Mouse (Mus musculus) inflammation-experienced regulatory T-cells, adult 6 months (primary cell): ENCODE results near the gene Tvp23a. TPM values are rescaled to one million over a fixed set of nuclear protein-coding genes. Genes with fewer than 3 reads are reported as not detected.

Source experiments
- ATAC-seq: one replicate; pipeline ENCODE4 v1.8.0; 2017
- polyA plus RNA-seq, 3 experiments: library from polyadenylated mRNA; unstranded; fragments of 100-300 nt; shearing (Covaris generic); gene quantifications; one replicate each; pipeline ENCODE4 v1.2.1; 2017

Gene Tvp23a
- polyA plus RNA-seq: 1 to 10 TPM in 1 of 3 experiments, under 1 TPM in 2; 0.75 to 1.7 (median 0.92) TPM

- no peak for ATAC-seq
These were observed at the start of gene Tvp23a for GRCm38 (mm10) chr16:10447264-10447594. Gene Tvp23a, minus strand, starts transcription at chr16:10447362.

- no peak for ATAC-seq
These were observed 48.7 kb upstream of the Tvp23a start for GRCm38 (mm10) chr16:10495824-10496298.

DNA sequence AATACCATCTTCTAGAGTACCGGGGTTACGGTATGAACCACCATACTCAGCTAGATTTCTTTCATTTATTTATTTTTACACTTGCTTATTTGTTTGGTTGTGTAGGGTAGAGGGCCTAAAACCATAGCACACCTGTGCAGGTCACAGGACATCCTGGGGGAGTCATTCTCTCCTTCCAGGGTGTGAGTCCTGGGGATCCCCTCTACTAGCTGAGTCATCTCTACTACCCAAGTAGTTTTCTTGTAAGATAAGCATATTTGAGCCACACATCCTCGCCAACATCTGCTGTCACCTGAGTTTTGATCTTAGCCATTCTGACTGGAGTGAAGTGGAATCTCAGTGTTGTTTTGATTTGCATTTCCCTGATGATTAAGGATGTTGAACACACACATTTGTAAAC lies 45.4 kb upstream of the Tvp23a start:
- ATAC-seq: no peak

DNA sequence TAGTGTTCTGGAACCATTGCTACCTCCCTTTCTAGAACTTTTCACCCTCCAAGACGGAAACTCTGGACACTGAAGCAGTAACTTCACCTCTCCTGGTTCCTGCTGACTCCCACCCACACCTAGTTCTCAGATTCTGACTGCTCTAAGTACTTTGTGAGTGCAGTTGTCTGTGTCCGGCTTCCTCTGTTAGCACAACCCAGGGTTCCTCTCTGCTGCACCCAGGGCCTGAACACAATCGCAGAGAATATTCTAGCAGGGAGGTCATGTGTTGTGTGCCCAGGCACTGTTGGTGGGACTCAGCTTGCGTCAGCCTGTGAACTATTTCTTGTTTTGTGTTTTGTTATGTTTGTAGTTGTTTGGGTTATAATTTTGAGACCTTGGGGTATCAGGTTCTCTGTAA lies 44.6 kb upstream of the Tvp23a start:
- ATAC-seq: no peak

GRCm38 (mm10) chr16:10490503-10491150 lies 43.5 kb upstream of the Tvp23a start:
- no peak for ATAC-seq

GRCm38 (mm10) chr16:10489904-10490457 lies 42.8 kb upstream of the Tvp23a start:
- no peak for ATAC-seq

- no peak for ATAC-seq
These were observed 42.3 kb upstream of the Tvp23a start for GRCm38 (mm10) chr16:10489483-10489882.

DNA sequence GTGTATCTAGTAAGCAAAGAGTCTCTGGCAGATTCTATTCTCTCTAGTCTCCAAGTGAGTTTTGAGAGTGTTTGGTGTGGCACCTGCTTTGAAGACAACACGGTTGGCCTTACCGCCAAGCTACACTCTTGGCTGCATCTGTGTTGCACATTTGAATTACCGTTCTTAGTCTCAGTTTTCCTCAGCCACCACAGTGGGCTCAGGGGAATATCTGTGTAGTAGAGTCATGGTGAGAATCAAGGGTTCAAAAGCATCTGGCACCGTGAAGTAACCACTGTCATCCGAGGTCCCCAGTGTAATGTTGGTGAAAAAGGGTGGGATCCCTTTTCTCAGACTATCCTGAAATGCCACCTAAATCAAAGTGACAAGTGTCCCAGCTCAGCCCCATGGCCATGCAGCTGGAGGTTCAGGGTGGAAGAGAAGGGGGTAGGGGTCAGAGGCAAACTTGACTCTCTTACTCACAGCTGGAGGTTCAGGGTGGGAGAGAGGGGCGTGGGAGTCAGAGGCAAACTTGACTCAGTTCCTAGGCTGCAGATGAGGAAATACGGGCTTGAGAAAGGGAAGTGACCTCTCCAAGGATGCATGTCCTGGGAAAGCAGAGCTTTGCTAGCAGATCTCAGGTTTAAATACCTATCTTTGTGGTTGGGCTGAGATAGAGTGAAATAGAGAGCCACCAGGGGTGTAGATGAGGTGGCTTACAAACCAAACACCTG lies 41.8 kb upstream of the Tvp23a start:
- no peak for ATAC-seq

- no peak for ATAC-seq
These were observed 40.8 kb upstream of the Tvp23a start for GRCm38 (mm10) chr16:10487895-10488493.

DNA sequence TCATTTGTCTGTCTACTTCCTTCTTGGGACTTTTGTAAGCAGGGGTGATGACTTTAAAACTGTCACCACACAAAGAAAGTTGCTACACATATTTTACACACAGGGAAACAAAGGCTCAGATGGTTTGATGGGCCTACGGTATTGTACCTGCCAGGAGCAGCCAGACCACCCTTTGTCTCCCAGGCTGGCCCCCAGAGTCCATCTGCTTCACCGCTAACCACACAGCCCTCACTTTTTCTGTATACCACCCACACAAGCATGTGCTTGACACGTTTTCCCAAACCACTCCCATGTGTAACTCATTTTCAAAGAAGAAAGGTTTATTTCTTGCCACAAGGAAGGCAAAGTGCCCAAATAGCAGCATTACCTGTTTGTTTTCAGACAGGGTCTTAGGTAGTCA lies 39.8 kb upstream of the Tvp23a start:
- no peak for ATAC-seq

GRCm38 (mm10) chr16:10482343-10482742 lies 35.2 kb upstream of the Tvp23a start:
- ATAC-seq: no peak

DNA sequence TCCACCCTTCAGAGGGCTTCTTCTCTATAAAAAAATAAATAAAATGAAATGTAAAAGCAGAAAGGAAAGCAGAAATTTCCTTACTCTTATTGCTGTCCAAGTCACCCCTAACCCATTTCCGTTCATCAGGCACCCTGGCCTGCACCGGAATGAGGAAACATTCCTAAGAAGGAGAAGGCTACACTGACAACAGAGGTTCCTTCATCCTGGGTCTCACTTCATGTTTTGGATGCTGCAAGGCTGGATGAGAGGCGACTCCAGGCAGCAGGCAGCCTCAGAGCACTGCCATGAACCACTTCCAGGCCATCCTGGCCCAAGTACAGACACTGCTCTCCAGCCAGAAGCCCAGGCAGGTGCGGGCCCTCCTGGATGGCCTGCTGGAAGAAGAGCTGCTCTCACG lies 32.7 kb upstream of the Tvp23a start, which contains the start of gene Ciita:
Gene Ciita (plus strand): TSS at position 203 of the 400 bp plus-strand sequence.
- no peak for ATAC-seq

DNA sequence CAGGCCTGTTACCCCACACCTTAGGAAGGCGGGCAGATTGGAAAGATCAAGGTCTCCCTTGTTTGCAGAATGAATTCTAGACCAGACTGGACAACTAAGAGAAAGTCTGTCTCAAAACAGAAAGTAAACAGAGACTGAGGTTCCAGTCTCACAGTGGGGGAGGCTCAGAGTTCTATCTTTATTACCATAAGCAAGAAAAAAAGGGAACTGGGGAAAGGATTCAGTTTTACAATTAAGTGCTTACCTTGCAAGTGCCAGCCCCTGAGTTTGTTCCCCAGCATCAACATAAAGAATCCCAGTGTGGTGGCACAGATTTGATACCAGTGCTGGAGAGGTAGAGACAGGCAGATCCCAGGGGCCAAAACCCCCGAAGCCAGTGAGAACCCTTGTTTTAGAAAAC lies 28.8 kb upstream of the Tvp23a start:
- ATAC-seq: no peak

DNA sequence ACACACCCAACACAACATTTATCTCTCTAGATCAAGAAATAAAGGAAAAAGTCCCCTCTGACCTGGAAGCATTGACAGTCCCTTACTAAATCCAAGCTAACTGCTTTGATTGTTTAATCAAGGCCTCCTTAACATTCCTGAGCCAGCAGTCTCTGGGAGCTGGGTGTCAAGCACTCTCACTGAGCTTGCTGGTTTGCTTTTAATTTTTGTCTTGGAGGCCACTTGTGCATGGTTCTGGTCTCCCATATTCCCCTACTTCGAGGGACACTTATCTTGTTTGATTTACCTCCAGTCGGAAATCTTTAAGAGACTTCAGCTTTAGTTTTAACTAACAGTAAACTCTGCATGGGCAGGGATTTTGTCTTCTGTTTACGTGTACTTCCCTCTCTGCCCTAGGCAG lies 27.8 kb upstream of the Tvp23a start:
- no peak for ATAC-seq

GRCm38 (mm10) chr16:10471950-10472349 lies 24.8 kb upstream of the Tvp23a start:
- ATAC-seq: no peak

DNA sequence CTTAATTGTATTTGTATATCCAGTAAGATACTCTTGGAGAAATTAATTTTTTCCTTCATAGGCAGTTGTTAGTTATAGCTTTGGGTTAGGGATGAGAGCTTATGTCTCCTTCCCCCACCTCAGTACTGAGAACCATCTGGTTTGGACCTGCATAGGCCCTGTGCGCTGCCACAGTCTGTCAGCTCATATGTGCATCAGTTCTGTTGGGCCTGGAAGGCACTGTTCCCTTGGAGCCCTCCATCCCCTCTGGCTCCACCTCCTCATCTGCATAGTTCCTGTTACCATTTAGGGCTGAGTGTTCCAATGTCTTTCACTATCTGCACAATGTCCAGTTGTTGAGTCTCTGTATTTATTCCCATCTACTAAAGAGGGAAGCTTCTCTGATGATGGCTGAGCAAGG lies 21.0 kb upstream of the Tvp23a start:
- no peak for ATAC-seq

DNA sequence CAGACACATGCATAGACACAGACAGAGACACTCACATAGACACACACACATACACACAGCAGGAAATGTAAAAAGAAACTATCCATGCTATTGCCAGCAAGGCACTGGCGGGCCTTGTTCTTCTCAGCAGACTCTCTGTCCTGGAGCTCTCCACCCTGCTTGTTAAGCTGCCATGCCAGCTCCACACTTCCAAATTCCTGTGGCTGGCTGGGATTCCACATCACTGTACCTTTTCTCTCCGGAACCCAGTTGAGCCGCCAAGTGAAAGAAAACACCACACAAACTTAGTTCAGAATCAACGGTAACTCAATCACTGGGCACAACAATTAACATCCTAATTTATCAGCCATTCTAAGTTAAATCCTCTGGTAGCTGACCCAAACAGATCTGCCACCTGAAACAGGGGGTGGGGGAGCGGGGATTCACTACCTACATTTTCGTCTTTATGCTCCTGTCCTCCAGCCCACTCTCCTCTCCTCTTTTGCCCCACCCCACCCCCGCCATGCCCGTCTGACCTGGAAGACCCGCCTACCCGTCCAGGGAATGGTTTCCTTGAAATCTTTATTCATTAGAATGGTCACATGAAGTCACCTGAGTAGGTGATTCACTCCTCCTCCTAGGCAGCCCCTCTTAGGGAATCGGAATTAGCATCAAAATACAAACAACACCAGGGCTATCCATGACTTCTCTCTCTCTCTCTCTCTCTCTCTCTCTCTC lies 20.4 kb upstream of the Tvp23a start:
- ATAC-seq: no peak

DNA sequence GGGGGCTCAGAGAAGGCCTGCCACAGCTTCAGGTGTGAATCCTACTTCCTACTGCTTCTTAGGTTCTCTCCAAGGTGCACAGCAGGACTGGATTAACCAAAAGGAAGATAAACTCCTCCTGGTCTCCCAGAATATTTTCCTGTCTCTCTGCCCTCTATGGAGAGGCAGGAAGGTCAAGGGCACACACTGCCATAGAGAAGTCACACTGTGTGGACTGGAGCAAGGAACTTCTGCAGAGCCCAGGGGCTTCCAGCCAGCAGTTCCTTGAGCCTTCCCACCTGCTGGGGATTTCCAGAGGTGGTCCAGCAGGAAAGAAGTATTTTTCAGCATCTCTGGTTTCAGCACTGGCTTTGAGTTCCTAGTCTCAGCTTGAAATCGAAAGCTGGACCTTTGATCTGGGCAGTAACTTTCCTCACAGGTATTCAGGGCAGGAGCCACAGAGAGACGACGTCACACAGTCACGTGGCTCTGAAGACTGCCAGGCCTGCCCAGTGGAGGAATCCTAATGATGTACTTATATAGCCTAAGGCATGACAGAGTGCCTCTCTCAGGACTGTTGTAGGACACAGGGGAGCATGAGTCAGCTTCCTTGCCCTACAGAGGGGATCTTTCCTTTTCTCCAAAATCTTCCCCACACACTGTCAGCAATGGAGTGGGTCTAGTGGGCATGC lies 18.0 kb upstream of the Tvp23a start:
- ATAC-seq: no peak

GRCm38 (mm10) chr16:10461178-10461577 lies 14.0 kb upstream of the Tvp23a start:
- no peak for ATAC-seq

GRCm38 (mm10) chr16:10460188-10460587 lies 13.0 kb upstream of the Tvp23a start:
- ATAC-seq: no peak

- no peak for ATAC-seq
These were observed 7.4 kb upstream of the Tvp23a start for GRCm38 (mm10) chr16:10454583-10454974.

GRCm38 (mm10) chr16:10453872-10454582 lies 6.9 kb upstream of the Tvp23a start:
- ATAC-seq: no peak
